Mouse (Mus musculus) layer of hippocampus, adult 2 months (tissue): ENCODE measurements around the gene Gm47283. TPM values are rescaled to one million over a fixed set of nuclear protein-coding genes. Genes with fewer than 3 reads are reported as not detected.
A peak's percentile ranks its signal among the peaks of the same experiment; 100 is the strongest.
"Not testable (repeated sequence)": the region's sequence is repeated elsewhere in the genome, so short reads cannot be mapped to it uniquely, and the experiment has no call there.

ENCODE experiments used
- DNase-seq, 2 experiments: peaks; one replicate each; pipeline ENCODE4 v3.0.0; 2022; ENCODE audit warnings: low spot score in 2 of 2
- H3K27ac ChIP-seq: fragments of 200-600 bp; 2 replicates; pipeline ENCODE4 v1.8.1; 2022
- H3K4me3 ChIP-seq: fragments of 200-600 bp; 2 replicates; pipeline ENCODE4 v1.8.1; 2022; ENCODE audit warnings: mild to moderate bottlenecking
- CTCF ChIP-seq: fragments of 200-600 bp; conservative IDR thresholded peaks from 2 replicates; pipeline ENCODE4 v1.8.1; 2022; ENCODE audit warnings: antibody characterized with exemption, mild to moderate bottlenecking, moderate library complexity
- long read RNA-seq, 2 experiments: library from polyadenylated mRNA; stranded (forward); transcript quantifications; one replicate each; pipeline ENCODE4 v2.0.0; 2021; ENCODE audit warnings: borderline mapping rate in 2 of 2
- total RNA-seq, 2 experiments: library from RNA; stranded (reverse); gene quantifications; 2 replicates each; pipeline ENCODE4 v1.2.3; 2021

Gm47283 gene
- not detected for total RNA-seq
- long read RNA-seq, experiment 1 = 0 reads
- long read RNA-seq, experiment 2 = 0 reads

DNA sequence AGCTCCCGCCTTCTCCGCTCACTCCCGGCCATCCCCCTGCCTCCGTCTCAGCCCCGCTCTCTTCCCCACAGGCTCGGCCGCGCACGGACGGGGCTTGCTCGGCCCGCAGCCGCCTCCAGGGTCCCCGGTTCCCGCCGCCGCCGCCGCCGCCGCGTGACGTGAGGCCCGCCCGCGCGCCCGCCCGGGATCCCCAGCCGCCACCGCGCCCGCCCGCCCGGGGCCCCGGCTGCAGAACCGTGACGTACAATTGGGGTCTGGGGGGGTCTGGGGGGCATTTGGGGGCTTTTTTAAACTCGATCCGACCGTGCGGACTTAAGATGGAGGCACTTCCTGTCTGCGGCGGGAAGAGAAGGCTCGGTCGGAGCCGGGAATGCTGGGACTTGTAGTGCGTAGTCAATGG is at the start of gene Gm47283:
Gene Gm47283 (plus strand): TSS at position 301 of the 400 bp plus-strand sequence.
- not testable (repeated sequence) for DNase-seq, H3K4me3 ChIP-seq, H3K27ac ChIP-seq

DNA sequence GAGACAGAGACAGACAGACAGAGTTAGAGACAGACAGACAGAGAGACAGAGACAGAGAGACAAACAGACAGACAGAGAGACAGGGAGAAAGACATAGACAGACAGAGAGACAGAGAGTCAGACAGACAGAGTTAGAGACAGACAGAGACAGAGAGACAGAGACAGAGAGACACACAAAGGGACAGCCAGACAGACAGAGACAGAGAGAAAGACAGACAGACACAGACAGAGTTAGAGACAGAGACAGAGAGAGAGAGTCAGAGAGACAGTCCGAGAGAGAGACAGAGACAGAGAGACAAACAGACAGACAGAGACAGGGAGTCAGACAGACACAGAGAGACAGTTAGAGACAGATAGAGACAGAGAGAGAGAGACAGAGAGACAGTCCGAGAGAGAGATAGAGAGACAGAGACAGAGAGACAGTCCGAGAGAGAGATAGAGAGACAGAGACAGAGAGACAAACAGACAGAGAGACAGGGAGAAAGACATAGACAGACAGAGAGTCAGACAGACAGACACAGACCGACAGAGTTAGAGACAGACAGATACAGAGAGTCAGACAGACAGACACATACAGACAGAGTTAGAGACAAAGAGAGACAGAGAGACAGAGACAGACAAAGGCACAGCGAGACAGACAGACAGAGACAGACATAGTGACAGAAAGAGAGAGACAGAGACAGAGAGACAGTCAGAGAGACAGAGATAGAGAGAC is 49.2 kb upstream of the Gm47283 start:
- not testable (repeated sequence) for H3K27ac ChIP-seq, H3K4me3 ChIP-seq, DNase-seq

DNA sequence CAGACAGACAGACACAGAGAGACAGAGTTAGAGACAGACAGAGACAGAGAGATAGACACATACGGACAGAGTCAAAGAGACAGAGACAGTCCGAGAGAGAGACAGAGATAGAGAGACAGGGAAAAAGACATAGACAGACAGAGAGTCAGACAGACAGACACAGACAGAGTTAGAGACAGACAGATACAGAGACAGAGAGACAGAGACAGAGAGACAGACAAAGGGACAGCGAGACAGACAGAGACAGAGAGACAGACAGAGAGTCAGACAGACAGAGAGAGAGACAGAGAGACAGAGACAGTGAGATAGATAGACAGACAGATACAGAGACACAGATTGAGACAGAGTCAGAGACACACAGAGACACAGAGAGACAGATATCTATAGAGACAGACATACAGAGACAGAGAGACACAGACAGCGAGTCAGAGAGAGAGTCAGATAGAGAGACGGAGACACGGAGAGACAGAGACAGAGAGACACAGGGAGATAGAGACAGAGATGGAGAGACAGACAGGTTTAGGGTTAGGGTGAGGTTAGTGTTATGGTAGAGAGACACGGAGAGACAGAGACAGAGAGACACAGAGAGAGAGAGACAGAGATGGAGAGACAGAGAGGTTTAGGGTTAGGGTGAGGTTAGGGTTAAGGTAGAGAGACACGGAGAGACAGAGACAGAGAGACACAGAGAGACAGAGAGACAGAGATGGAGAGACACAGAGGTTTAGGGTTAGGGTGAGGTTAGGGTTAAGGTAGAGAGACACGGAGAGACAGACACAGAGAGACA is 48.1 kb upstream of the Gm47283 start:
- not testable (repeated sequence) for DNase-seq, H3K27ac ChIP-seq, H3K4me3 ChIP-seq

DNA sequence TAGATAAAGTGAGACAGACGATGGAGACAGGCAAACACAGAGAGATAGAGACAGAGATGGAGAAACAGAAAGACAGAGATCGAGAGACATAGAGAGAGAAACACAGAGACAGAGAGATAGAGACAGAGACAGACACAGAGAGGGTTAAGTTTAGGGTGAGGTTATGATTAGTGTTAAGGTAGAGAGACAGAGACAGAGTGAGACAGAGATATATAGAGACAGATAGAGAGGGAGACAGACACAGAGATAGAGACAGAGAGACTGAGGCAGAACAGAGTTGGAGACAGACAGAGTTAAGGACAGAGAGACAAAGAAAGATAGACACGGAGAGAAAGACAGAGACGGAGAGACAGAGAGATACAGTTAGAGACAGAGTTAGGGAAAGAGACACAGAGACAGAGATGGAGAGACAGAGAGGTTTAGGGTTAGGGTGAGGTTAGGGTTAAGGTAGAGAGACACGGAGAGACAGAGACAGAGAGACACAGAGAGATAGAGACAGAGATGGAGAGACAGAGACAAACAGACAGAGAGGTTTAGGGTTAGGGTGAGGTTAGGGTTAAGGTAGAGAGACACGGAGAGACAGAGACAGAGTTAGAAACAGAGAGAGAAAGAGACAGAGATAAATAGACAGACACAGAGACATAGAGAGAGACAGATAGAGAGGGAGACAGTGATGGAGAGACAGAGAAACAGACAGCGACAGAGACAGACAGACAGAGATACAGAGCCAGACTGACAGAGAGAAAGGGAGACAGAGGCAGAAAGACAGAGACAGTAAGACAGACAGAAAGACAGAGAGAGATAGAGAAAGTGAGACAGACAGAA is 46.7 kb upstream of the Gm47283 start:
- Histone ChIP-seq H3K27ac (no peak overlapping the region), H3K4me3 (no peak overlapping the region)
- TF ChIP-seq CTCF = no peak
- DNase-seq = peak in 1 of 2 experiments; percentile 7

DNA sequence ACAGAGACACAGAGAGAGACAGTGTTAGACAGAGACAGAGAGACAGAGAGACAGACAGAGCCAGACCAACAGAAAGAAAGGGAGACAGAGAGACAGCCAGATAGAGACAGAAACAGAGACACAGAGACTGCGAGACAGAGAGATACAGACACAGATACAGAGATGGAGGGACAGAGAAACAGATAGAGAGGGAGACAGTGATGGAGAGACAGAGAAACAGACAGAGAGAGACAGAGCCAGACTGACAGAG is 46.2 kb upstream of the Gm47283 start:
- Histone ChIP-seq H3K4me3 (no peak overlapping the region), H3K27ac (no peak overlapping the region)
- DNase-seq = no peak
- no peak for TF ChIP-seq CTCF

DNA sequence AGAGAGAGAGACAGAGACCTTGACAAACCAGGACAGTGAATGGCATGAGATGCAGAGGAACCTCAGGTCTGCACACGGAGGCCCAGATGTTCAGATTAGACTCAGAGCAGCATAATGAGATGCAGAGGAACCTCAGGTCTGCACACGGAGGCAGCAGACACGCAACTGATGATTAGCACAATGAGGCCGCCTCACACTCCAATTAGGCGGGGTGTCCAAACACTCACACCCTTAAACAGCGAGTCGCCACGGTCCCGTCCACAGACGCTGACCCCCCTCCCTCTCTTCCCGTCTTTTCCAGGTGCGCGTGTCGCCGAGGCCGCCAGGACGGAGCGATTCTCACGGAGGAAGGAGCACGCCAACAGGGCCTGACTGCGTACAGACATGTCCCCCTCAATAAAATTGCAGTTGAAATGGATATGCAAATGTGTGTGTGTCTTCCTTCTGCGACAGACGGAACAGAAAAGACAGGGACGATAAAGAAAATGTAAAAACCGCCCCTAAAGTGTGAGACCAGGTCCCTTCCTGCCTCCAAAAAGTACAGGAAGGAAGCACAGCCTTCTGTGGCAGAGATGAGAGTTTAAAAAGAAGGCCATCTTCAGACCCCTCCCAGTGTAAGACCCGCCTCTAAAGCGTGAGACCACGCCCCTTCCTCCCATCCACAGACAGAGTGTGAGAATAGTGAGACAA is 45.6 kb upstream of the Gm47283 start:
- not testable (repeated sequence) for H3K4me3 ChIP-seq, H3K27ac ChIP-seq
- DNase-seq = peak; percentile 15 to 19

DNA sequence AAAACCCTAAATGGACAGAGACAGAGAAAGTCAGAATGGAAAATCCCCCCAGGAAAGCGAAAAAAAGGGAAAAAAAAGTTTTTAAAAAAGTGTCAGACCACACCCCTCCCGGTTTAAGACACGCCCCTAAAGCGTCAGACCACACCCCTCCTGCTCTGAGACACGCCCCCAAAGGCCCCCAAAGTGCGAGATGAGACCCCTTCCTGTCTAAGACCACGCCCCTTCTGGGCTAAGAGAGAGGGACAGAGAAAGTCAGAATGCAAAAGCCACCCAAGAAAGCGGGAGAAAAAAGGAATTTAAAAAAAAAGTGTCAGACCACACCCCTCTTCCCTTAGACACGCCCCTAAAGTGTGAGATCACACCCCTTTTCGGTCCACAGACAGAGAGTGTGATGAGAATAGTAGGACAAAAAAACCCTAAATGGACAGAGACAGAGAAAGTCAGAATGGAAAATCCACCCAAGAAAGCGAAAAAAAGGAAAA is 45.0 kb upstream of the Gm47283 start:
- not testable (repeated sequence) for H3K27ac ChIP-seq, H3K4me3 ChIP-seq
- DNase-seq = peak in 1 of 2 experiments; percentile 13

DNA sequence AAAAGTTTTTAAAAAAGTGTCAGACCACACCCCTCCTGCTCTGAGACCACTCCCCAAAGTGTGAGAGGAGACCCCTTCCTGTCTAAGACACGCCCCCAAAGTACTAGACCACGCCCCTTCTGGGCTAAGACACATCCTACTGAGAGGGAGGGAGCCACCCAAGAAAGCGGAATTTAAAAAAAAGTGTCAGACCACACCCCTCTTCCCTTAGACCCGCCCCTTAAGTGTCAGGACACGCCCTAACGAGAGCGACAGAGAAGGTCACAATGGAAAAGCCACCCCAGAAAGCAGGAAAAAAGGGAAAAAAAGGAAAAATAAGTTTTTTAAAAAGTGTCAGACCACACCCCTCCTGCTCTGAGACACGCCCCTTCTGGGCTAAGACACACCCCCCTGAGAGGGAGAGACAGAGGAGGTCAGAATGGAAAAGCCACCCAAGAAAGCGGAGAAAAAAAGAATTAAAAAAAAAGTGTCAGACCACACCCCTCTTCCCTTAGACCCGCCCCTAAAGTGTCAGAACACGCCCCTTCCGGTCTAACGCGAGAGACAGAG is 44.5 kb upstream of the Gm47283 start:
- no peak for TF ChIP-seq CTCF

DNA sequence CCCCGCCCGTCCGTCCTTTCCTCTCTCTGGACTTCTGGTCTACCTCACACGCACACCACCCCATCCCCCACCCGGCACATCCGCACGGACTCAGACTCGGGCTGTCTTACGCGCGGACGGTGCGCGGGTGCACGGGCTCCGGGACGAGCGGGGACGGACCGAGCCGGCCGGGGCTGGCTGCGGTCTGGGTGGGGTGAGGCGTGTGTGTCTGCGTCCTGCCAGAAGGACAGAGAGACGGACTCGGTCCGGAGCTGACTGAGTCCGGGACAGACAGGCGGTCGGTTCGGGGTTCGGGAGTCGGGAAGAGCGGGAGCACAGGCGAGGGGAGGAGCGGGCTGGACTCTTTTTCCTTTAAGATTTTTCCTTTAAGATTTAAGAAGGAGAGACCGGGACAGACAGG is 43.5 kb upstream of the Gm47283 start:
- DNase-seq = peak in 1 of 2 experiments; percentile 35
- H3K4me3 ChIP-seq, H3K27ac ChIP-seq: not testable (repeated sequence)

More for the DNA sequence above, 44.5 kb upstream of the Gm47283 start:
- Histone ChIP-seq H3K27ac (no peak overlapping the region), H3K4me3 (no peak overlapping the region)
- DNase-seq = peak; percentile 20 to 21

DNA sequence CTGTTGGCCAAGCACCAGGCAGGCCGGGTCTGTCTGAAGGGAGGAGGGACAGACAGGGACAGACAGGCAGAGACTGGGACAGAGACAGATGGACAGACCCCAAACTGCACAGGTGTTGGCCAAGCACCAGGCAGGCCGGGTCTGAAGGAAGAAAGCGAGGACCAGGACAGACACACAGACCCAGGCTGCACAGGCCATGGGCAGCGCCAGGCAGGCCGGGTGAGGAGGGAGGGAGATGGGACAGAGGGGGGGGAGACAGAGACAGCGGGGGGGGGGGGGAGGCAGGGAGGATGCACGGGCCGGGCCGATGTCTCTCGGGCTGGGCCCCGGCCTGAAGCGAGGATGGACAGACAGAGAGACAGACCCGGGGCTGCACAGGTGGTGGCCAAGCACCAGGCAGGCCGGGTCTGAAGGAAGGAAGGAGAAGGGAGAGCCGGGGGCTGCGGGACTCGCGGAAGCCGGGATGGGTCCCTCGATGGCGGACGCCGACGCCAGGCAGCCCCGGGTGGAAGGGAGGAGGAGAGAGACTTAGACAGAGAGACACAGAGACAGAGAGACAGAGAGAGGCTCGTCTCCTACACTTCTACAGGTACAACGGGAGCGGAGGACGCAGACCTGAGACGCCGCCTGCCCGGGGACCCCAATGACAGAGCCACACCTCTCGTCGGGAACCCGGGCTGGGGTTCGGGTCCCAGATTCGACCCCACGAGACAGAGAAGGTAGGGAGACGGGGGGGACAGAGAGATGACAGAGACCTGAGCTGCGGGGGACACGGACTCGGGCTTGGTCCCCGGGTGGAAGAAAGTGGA is 42.9 kb upstream of the Gm47283 start:
- peak in 1 of 2 experiments; percentile 48 for DNase-seq

DNA sequence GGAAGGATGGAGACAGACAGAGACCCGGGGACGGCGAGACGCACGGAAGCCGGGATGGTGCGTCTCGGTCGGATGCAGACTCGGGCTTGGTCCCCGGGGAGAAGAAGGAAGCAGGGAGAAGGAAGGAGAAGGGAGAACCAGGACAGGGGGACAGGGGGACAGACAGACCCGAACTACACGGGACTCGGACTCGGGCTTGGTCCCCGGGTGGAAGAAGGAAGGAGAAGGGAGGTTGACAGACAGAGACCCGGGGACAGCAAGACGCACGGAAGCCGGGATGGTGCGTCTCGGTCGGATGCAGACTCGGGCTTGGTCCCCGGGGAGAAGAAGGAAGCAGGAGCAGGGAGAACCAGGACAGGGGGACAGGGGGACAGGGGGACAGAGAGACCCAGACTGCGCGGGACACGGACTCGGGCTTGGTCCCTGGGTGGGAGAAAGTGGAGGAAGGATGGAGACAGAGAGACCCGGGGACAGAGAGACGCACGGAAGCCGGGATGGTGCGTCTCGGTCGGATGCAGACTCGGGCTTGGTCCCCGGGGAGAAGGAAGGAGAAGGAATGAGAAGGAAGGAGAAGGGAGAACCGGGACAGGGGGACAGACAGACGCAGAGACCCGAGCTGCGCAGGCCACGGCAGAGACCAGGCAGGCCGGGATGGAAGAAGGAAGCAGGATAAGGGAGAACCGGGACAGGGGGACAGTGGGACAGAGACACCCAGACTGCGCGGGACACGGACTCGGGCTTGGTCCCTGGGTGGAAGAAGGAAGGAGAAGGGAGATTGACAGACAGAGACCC is 42.1 kb upstream of the Gm47283 start:
- H3K27ac ChIP-seq, H3K4me3 ChIP-seq: not testable (repeated sequence)
- peak in 1 of 2 experiments; percentile 26 for DNase-seq

More for the DNA sequence above, 42.9 kb upstream of the Gm47283 start:
- not testable (repeated sequence) for H3K27ac ChIP-seq, H3K4me3 ChIP-seq

DNA sequence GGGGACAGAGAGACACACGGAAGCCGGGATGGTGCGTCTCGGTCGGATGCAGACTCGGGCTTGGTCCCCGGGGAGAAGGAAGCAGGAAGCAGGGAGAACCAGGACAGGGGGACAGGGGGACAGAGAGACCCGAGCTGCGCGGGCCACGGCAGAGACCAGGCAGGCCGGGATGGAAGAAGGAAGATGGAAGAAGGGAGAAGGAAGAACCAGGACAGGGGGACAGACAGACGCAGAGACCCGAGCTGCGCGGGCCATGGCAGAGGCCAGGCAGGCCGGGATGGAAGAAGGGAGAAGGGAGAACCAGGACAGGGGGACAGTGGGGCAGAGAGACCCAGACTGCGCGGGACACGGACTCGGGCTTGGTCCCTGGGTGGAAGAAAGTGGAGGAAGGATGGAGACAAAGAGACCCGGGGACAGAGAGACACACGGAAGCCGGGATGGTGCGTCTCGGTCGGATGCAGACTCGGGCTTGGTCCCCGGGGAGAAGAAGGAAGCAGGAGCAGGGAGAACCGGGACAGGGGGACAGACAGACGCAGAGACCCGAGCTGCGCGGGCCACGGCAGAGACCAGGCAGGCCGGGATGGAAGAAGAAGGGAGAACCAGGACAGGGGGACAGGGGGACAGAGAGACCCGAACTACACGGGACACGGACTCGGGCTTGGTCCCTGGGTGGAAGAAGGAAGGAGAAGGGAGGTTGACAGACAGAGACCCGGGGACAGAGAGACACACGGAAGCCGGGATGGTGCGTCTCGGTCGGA is 41.3 kb upstream of the Gm47283 start:
- not testable (repeated sequence) for H3K27ac ChIP-seq, H3K4me3 ChIP-seq
- DNase-seq = peak in 1 of 2 experiments; percentile 44
